Mouse (Mus musculus): ENCODE data around the gene Map4k5. TPM values are rescaled to one million over a fixed set of nuclear protein-coding genes. Genes with fewer than 3 reads are reported as not detected.

Gene Map4k5
- total RNA-seq, 2 experiments from 2014 or later, result 48.5 to 51.2 TPM

DNA sequence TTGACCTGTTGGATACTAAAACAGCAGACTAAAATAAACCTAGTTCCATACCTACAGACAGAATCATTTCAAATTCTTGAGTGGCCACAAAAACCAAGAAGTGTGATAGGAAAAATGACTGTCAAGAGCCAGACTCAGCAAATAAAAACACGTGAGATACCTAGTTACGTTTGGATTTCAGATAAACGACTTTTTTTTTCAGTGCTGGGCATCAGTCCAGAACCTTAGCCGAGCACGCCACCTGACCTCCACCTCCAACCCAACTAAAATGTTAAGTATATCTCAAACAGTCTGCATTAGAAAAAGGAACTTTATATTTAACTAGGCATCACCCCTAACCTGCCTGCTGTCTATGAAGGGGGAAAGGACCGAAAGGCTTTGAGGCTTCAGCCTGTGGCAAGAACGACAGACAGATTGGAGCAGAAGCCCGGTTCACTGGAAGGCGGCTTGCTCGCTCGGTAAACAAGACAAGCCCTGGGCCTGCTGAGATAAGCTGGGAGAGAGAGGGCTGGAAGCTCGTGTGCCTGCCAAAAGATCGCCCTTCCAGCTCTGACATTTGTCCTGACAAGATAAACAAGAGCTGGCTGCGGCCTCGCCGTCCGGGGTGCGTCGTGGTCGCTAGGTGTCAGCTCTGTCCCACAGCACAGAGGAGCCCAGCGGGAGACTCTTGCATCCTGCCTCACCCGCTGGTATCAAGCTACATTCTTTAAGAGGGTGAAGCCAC lies 135.4 kb downstream of the Map4k5 start:
- DNase-seq (ENCODE audit: low spot score in 2 of 2), result peak; percentile 55 to 62

DNA sequence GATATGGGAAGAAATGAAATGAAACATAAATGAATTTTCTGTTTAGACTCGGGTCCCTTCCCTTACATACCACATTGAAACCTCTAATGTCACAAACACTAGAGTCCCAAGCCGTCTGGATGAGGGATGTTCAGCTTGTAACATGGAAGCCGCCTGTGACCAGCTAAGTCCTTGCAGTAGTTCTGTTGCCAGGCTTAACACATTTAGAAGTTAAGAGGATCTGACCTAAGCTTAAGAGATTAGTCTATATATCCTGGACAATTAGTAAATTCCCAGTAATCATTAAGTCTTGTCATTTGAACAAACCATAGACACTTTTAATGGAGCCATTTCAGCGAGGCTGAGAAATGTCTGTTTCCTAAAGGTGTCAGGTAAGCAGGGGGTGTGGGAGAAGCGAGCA lies 137.0 kb downstream of the Map4k5 start:
- DNase-seq (ENCODE audit: low spot score in 2 of 2), result no peak

DNA sequence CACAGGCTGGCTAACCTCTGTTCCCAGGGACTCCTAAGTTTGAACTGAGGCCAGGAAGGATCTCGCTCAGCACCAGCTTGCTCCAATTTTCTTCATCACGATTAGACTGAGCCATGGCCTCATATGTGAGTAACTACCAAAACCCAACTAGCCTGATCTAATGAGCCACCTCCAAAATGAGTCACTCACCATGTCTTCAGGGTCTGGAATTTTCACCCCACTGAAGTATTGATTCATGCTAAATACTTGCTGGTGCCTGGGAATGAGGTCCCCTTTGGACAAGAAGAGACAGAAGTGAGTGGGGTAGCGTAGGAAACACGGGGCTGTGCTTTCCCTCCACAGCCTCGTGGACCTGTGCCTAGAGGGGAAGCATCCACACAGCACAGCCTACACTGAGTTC lies 139.1 kb downstream of the Map4k5 start:
- no peak for DNase-seq (ENCODE audit: low spot score in 2 of 2)

Small RNA genes within 50 kb of the gene (microRNA-seq; reads per million reads assigned to microRNA genes)
- 0 reads per million in 2 experiments for gene Mir681

Other genes starting within 250 kb of the Map4k5 start
- gene Sos2, start 211.3 kb downstream of the Map4k5 start, total RNA-seq (2021), result 10 to 100 TPM; 31.9 to 32.5 TPM
- 10 to 100 TPM; 13.6 to 16.2 TPM for gene L2hgdh, start 168.3 kb downstream of the Map4k5 start, total RNA-seq (2021)
- 10 to 100 TPM; 23.2 to 27.3 TPM for gene Atp5s, start 168.2 kb downstream of the Map4k5 start, total RNA-seq (2021)
- 10 to 100 TPM; 21.9 to 24.4 TPM for gene Cdkl1, start 101.9 kb downstream of the Map4k5 start, total RNA-seq (2021)
- 100 to 1,000 TPM; 206 to 222 TPM for gene Atl1, start 586 bp downstream of the Map4k5 start, total RNA-seq (2021)
- 10 to 100 TPM; 16.9 to 19.6 TPM for gene Sav1, start 93.8 kb upstream of the Map4k5 start, total RNA-seq (2021)
- gene Nin, start 220.5 kb upstream of the Map4k5 start, total RNA-seq (2021), result 10 to 100 TPM; 55.1 to 55.9 TPM

All from layer of hippocampus, postnatal 14 days (tissue).